Mouse (Mus musculus): ENCODE results near the gene Cd276.
"Not testable (repeated sequence)": the region's sequence is repeated elsewhere in the genome, so short reads cannot be mapped to it uniquely, and the experiment has no call there.

Gene Cd276

GRCm38 (mm10) chr9:58554908-58555684, at the start of gene Cd276:
TSS of gene Cd276 (minus strand) at chr9:58555437.
- peak; percentile 78 for DNase-seq (ENCODE audit: low read depth)

DNA sequence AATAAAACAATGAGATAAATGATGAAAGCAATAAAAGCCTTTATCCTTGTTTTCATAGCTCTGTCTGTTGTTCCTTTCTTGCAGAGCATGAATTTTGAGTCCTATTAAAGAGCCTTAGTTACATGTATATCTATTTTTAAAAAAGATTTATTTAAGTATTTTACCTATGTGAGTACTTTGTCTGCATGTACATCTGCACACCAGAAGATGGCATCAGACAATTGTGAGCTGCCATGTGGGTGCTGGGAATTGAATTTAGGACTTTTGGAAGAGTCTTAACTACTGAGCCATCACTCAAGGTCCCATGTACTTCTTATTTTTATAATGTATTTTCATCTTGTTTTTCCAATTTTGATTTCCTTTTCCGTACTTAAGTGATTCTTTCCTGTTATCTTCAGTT, 40.1 kb upstream of the Cd276 start:
- DNase-seq (ENCODE audit: low read depth) = no peak

DNA sequence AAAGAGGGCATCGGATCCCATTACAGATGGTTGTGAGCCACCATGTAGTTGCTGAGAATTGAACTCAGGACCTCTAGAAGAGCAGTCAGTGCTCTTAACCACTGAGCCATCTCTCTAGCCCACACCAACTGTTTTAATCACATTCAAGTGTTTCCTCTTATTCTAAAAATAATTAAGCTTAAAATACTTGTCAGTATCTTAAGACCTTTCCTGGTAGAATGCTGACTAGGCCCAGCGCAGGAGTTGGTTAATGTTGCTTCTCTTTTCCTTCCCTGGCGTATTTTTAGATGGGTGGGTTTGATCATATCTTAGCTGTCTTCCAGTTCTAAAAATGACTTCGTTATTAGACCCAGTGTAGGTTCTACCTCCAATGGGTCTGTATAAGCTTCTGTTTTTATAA, 33.4 kb upstream of the Cd276 start:
- no peak for DNase-seq (ENCODE audit: low read depth)

DNA sequence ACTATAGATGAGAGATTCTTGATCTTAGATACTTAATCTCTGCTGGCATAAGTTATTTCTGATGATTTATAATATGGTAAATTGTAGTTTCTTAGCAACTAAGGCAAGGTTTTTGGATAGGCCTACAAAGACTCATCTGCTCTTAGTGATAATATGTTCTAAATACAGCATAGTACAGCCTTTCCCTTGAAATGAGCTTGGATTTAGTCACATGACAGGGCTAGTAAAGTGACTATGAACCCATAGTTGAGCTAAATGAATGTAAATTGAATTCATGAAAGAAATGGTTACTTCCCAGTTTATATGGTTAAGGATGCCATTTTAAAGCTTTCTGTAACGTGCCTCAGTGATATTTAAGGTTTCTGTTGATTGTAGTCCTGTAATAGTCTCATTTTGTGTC, 29.1 kb upstream of the Cd276 start:
- no peak for DNase-seq (ENCODE audit: low read depth)

DNA sequence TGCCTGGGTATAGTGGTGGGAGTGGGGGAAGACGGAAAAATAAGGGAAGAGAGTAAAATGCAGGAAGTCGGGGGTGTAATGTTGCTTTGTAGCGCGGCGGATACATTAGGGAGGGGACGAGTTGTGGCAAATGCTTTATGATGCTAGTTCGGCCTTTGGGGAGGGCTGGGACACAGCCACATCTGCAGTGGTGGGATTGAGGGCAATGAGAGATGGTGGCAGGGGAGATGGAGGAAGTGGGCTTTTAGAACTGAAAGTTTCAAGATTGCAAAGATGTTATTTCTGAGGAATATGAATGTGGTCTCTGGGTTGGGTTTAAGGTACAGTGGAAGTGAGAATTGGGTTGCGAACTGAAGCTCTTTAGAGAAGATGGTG, 28.0 kb upstream of the Cd276 start:
- no peak for DNase-seq (ENCODE audit: low read depth)

DNA sequence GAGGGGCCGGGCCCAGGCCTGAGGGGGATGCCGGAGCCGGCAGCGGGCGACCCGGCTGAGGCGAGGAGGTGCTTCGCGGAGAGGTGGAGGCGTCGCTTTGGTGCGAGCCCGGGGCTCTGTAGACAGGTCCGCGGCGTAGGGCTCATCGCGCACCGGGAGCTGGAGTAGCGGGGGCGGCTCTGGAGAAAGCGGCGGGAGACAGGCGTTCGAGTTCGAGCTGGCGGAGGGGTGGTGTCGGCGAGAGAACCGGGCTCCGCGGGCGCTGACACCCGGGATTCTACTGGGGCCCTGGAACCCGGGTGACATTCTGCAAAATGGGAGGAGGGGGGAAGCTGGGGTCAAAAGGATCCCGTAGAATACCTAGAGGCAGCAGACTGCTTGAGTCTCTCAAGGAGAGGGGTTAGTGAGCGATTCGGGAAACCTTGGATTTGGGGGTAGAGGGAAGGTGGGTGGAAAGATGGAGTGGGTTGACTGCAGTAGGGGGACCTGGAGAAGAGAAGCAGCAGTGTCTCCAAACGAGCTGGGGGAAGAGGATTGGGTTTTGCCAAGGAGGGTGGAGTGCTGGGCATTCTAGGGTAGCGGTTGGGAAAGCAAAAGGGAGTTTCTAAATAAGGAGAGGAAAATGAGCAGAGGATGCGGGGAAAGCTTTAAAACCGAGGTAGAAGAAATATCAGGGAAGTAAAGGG, 27.5 kb upstream of the Cd276 start:
- DNase-seq (ENCODE audit: low read depth) = peak; percentile 46

- peak; percentile 98 for DNase-seq (ENCODE audit: low read depth)
Measured at GRCm38 (mm10) chr9:58581958-58582540, 26.8 kb upstream of the Cd276 start, which contains the start of gene Nptn. TSS of gene Nptn (plus strand) at chr9:58582240.

- DNase-seq (ENCODE audit: low read depth) = peak; percentile 27
Measured at GRCm38 (mm10) chr9:58581283-58581930, 26.2 kb upstream of the Cd276 start.

DNA sequence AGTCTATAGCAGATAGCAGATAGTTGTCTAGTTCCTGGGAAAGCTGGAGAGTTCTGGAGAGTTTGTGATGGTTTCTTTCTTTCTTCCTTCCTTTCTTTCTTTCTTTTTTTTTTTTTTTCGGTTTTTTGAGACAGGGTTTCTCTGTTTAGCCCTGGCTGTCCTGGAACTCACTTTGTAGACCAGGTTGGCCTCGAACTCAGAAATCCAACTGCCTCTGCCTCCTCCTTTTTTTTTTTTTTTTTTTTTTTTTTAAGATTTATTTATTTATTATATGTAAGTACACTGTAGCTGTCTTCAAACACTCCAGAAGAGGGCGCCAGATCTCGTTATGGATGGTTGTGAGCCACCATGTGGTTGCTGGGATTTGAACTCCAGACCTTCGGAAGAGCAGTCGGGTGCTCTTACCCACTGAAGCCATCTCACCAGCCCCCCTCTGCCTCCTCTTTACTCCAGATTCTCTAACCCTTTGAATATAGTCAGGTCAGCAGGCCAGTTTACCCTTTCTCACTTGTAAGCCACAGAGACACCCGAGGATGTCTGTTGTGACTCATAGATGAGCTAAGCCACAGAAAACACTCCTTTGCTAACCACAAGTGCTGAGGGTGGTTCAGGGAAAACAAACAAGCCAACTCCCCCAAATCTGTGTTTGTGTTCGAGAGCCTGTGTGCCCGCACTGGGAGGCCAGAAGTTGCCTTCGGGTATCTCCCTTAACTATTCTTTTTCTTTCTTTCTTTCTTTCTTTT, 25.4 kb upstream of the Cd276 start:
- DNase-seq (ENCODE audit: low read depth) = peak; percentile 73

- peak; percentile 94 for DNase-seq (ENCODE audit: low read depth)
Measured at GRCm38 (mm10) chr9:58578669-58579068, 23.4 kb upstream of the Cd276 start.

DNA sequence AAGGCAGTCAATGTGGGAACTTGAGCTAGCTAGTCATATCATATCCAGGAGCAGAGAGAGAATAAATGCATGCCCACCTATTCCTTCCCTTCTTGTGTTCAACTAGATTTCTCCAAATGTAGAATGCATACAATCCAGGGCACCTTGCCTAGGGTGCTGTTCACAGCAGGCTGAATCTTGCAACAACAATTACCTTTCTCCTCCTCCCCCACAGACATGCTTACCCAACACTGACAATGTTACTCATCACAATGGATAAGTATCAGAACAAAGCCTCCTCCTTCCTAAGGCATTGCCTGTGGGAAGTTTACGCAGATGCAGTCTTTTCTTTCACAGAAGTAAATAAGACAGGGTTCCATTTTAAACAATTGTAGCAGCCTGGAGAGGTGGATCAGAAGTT, 15.8 kb upstream of the Cd276 start:
- no peak for DNase-seq (ENCODE audit: low read depth)

- DNase-seq (ENCODE audit: low read depth) = peak; percentile 43
Measured at GRCm38 (mm10) chr9:58567682-58568081, 12.4 kb upstream of the Cd276 start.

DNA sequence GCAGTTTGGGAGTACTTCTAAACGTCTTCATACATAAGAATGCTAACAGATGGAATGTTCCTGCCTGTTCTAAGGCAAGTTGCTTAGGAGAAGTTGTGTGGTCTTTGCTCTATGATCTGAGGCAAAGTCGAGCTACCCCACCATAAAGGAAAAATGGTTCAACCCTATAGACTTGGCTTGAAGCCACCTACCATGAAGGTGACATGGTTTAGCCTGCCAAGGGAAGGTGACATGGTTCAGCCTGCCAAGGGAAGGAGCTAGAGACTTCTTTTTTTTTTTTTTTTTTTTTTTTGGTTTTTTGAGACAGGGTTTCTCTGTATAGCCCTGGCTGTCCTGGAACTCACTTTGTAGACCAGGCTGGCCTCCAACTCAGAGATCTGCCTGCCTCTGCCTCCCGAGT, 10.7 kb upstream of the Cd276 start:
- DNase-seq (ENCODE audit: low read depth) = not testable (repeated sequence)

DNA sequence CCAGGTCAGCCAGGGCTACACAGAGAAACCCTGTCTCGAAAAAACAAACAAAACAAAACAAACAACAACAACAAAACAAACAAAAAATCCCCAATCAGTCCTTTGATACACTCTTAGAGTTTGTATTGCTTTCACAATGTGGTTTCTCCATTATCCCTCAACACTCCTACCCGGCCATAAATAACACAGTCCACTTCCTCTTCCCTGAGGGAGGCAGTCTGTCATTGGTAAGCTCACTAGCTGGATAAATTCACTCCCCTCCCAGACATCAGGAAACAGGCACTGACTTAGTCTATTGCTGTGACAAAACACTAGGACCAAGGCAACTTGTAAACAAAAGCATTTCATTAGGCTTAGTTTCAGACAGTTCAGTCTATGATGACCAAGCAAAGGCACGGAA, 5.0 kb upstream of the Cd276 start:
- no peak for DNase-seq (ENCODE audit: low read depth)

DNA sequence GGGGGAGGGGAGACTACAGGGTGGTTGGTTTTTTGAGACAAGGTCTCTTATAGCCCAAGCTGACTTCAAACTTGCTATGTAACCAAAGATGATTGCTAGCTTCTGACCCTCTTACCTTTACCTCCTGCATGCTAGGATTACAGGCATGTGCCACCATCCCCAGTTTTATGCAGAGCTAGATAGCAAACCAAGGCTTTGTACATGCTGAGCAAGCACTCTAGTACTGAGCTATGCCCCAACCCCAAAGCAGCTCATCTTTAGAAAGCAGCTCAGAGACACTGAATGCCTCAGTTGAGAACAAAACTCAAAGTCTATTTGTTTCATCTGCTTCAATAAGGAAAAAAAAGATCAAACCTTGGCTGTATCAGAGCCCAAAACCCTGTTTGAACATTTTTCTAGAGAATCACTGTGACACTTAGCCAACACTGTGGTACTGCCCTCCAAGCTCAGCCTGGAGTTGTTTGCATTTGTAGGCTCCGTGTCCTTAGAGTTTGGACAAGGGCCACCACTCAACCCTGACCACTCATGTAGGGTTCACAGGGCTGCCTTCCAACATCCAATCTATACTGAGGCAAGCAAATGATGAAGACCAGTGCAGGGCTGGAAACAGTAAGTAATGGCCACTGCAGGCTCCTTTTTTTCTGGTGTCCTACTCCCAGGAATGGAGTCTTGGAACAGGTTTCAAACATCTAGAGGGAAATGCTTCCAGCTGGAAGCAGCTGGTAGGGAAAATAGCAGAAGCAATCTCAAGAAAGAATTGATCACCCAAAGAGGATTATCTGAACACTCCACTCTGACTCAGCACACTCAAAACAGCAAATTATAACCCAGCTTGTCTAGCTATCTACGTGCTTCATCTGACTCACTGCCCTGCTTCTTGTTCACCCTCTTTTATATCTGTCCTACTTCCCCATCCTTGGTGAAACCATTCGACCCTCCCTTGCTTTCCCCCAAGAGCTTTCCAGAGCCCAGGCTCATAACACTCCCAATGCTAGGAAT, 2.5 kb upstream of the Cd276 start:
- peak; percentile 18 for DNase-seq (ENCODE audit: low read depth)

DNA sequence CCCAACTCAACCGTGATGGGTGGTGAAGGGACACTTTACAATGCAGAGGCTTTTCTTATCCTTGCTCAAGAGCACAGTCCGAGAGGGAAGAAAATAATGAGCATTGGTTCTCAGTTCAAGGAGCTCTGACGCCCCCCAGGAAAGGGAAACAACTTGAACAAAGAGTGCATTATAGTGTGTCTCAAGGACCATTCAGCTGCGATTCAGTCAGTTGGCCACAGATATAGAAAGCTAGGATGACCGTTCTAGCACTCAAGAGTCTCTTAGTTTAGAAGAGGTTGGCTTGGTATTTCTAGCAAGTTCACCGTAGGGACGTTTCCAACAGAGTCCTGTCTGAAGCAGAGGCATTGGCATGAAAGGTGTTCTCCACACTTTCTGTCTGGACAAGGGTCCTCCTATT, 1.4 kb upstream of the Cd276 start:
- DNase-seq (ENCODE audit: low read depth) = no peak

DNA sequence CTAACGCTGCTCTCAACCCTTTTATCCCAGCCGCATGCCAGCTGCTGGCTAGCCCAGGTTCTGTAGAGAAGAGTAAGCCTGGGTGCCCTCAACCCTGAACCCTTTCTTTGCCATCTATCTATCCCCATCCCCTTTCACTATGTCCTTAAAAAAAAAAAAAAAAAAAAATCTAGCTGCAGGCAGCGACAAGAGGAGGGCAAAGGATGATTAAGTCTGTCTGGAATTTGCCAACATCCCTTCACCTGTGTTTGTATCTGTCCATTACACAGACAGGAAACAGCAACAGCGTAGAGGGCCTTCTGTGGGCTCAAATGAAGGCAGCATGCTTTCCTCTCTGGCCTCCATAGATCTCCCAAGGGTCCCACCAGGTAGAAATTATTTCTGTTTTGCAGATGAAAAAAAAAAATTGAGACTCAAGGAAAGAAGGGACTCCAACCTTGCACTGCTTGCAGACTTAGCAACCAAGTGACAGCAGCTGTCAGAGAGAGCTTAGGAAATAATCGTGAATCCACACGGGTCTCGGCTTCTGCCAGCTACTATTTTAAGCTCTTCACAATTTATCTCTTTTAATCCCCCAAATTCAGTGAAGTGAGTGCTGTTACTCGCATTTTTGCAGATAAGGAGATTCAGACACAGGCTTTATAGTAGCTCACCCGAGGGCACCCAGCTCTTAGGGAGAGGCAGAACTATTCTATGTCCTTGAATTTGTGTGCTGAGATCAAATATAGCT, 613 bp upstream of the Cd276 start:
- DNase-seq (ENCODE audit: low read depth) = no peak

DNA sequence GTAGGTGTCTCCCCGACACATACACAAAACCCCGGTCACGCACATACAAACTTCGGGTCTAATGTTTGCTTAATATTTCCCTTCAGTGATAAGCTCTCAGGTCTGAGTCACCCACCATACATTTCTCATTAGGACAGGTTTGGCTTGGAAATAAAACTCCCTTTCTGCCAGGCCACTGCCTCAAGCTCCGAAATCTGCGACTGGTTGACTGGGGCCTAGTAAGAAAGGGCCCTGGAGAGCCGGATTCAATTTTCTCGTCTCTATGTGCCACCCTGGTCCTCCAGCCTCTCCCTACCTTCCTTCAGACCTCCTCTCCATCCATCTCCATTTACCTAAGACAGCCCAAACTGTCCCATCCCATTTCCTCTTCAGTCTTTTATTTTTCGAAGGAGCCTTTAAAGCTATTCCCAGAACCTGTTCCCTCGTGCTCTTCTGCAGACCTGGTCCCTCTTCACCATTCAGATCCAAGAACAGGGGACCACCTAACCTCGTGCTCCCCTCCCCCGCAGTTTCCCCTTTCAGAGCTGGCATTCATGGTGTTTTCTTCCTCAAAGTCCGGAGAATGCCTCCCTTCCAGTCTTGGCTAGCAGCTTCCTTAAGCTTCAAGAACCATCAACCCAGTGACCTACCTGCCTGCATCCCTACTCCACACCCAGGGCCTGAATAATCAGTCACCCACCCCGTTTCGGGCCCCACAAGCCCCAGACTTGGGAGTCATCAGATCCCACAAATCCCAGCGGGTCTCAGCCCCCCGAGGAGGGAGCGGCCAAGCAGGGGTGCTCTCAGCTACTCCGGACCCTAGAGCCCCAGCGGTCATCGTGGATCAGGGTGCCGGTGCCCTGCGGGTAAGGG, 955 bp downstream of the Cd276 start:
- DNase-seq (ENCODE audit: low read depth) = peak; percentile 86

- DNase-seq (ENCODE audit: low read depth) = peak; percentile 25
Measured at GRCm38 (mm10) chr9:58552083-58552482, 3.2 kb downstream of the Cd276 start.

Data from NIH3T3 (cell line).